Mouse (Mus musculus): Measurements from ENCODE around the gene Rom1. TPM values are rescaled to one million over a fixed set of nuclear protein-coding genes. Genes with fewer than 3 reads are reported as not detected.

Gene Rom1
- polyA plus RNA-seq, 1 experiment, result 13.5 TPM

GRCm38 (mm10) chr19:8944750-8945149 lies 15.6 kb upstream of the Rom1 start:
- 6% methylated on average over 5 of the region's 5 CpGs for WGBS
- TF ChIP-seq POLR2A (IDR thresholded peaks at IDR 0.05; ENCODE audit: control insufficient read depth, extremely low read depth, insufficient read depth, low read length, poor library complexity), result no peak
- no peak for TF ChIP-seq CTCF (IDR thresholded peaks at IDR 0.05; ENCODE audit: borderline replicate concordance, control insufficient read depth, extremely low read depth, insufficient read depth, low read length, poor library complexity)
- DNase-seq, result peak; percentile 65
- Histone ChIP-seq H3K4me3 (ENCODE audit: control insufficient read depth, insufficient read depth, low read length) (no peak overlapping the region), H3K36me3 (ENCODE audit: control insufficient read depth, insufficient read depth, low read length) (peaks cover 49% of the 10 kb centered on the region), H3K4me1 (replicated peaks; ENCODE audit: control insufficient read depth, insufficient read depth, low read length) (peaks cover 21% of the 10 kb centered on the region), H3K27ac (ENCODE audit: control insufficient read depth, insufficient read depth, low read length) (no peak overlapping the region), H3K27me3 (ENCODE audit: control insufficient read depth, insufficient read depth, low read length) (no peaks in the 10 kb centered on the region)

GRCm38 (mm10) chr19:8944062-8944461 lies 14.9 kb upstream of the Rom1 start:
- Histone ChIP-seq H3K36me3 (ENCODE audit: control insufficient read depth, insufficient read depth, low read length) (peaks cover 44% of the 10 kb centered on the region), H3K4me3 (ENCODE audit: control insufficient read depth, insufficient read depth, low read length) (peak overlapping the region; percentile 25), H3K27ac (ENCODE audit: control insufficient read depth, insufficient read depth, low read length) (peak overlapping the region; percentile 35; the same call in 1 of the 2 replicates), H3K4me1 (replicated peaks; ENCODE audit: control insufficient read depth, insufficient read depth, low read length) (peaks cover 21% of the 10 kb centered on the region), H3K27me3 (ENCODE audit: control insufficient read depth, insufficient read depth, low read length) (no peaks in the 10 kb centered on the region)
- 8% methylated on average over 5 of the region's 5 CpGs for WGBS
- TF ChIP-seq CTCF (IDR thresholded peaks at IDR 0.05; ENCODE audit: borderline replicate concordance, control insufficient read depth, extremely low read depth, insufficient read depth, low read length, poor library complexity), result no peak
- TF ChIP-seq POLR2A (IDR thresholded peaks at IDR 0.05; ENCODE audit: control insufficient read depth, extremely low read depth, insufficient read depth, low read length, poor library complexity), result no peak
- no peak for DNase-seq

DNA sequence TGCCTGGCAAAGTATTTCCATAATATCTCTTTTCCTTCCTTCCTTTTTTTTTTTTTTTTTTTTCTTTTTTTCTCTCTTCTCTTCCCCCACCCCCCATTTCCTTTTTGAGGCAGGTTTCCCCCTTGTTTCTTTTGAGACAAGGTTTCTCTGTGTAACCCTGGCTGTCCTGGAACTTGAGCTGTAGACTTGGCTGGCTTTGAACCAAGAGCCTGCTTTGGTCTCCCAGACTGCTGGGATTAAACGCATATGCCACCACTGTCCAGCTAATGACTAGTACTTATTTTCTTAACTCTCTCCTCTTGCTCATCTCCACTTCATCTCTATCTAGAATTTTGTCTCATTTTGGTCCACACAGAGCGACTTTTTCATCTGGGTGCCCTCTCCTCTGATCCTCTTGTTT lies 13.9 kb upstream of the Rom1 start:
- Histone ChIP-seq H3K27ac (ENCODE audit: control insufficient read depth, insufficient read depth, low read length) (peak overlapping the region; percentile 84), H3K4me1 (replicated peaks; ENCODE audit: control insufficient read depth, insufficient read depth, low read length) (peaks cover 21% of the 10 kb centered on the region), H3K27me3 (ENCODE audit: control insufficient read depth, insufficient read depth, low read length) (no peaks in the 10 kb centered on the region), H3K36me3 (ENCODE audit: control insufficient read depth, insufficient read depth, low read length) (peaks cover 34% of the 10 kb centered on the region), H3K4me3 (ENCODE audit: control insufficient read depth, insufficient read depth, low read length) (peak overlapping the region; percentile 72)
- 37% methylated on average over 2 of the region's 2 CpGs for WGBS
- DNase-seq, result no peak
- TF ChIP-seq CTCF (IDR thresholded peaks at IDR 0.05; ENCODE audit: borderline replicate concordance, control insufficient read depth, extremely low read depth, insufficient read depth, low read length, poor library complexity), result no peak
- TF ChIP-seq POLR2A (IDR thresholded peaks at IDR 0.05; ENCODE audit: control insufficient read depth, extremely low read depth, insufficient read depth, low read length, poor library complexity), result no peak

- peak overlapping the region; percentile 72 for H3K4me3 ChIP-seq (ENCODE audit: control insufficient read depth, insufficient read depth, low read length)
- H3K4me1 ChIP-seq (replicated peaks; ENCODE audit: control insufficient read depth, insufficient read depth, low read length), result peaks cover 21% of the 10 kb centered on the region
- under 1% methylated on average over 46 of the region's 46 CpGs for WGBS
- H3K27ac ChIP-seq (ENCODE audit: control insufficient read depth, insufficient read depth, low read length), result peak overlapping the region; percentile 84
- TF ChIP-seq POLR2A (IDR thresholded peaks at IDR 0.05; ENCODE audit: control insufficient read depth, extremely low read depth, insufficient read depth, low read length, poor library complexity) (no peak), CTCF (IDR thresholded peaks at IDR 0.05; ENCODE audit: borderline replicate concordance, control insufficient read depth, extremely low read depth, insufficient read depth, low read length, poor library complexity) (no peak)
- H3K27me3 ChIP-seq (ENCODE audit: control insufficient read depth, insufficient read depth, low read length), result no peaks in the 10 kb centered on the region
- no peak for DNase-seq
- peaks cover 28% of the 10 kb centered on the region for H3K36me3 ChIP-seq (ENCODE audit: control insufficient read depth, insufficient read depth, low read length)
These were observed 13.3 kb upstream of the Rom1 start for GRCm38 (mm10) chr19:8942276-8942964.

DNA sequence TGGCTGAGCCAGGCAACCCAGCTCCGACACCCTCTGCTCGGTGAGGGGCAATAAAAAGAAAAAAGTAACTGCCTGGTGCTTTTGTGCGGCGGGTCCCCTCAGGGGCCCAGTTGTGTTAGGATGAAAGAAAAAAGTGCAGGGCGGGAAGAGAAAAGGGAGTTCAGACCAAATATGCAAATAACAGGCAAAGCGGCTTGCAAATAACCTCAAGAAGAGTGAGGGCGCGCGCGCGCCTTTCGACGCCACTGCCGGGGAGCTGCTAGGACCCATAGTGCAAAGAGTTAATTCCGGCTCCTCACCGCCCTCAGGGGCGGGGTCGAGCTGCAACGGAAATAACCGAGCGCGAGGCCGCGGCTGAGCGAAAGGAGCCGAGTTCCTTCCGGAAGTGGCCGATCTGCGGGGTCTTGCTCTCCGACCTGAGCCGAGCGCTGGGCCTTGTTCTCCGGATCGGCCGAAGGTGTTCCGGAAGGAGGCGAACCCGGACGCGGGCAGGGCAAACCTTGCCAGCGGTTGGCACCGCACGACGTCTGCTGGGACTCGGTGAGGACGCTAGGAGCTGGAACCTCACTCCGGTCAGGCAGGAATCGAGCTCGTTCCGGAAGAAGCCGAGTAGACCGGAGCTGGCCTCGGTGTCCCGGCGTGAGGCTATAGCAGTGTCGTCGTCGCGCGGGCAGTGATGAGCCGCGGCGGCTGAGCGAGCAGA lies 12.5 kb upstream of the Rom1 start, which contains the start of gene Mta2:
Gene Mta2 (plus strand): TSS at position 361 of the 703 bp plus-strand sequence.
- under 1% methylated on average over 64 of the region's 64 CpGs for WGBS
- Histone ChIP-seq H3K27me3 (ENCODE audit: control insufficient read depth, insufficient read depth, low read length) (no peaks in the 10 kb centered on the region), H3K4me1 (replicated peaks; ENCODE audit: control insufficient read depth, insufficient read depth, low read length) (peaks cover 21% of the 10 kb centered on the region), H3K4me3 (ENCODE audit: control insufficient read depth, insufficient read depth, low read length) (peak within 1 kb of the TSS; percentile 72), H3K27ac (ENCODE audit: control insufficient read depth, insufficient read depth, low read length) (peak within 1 kb of the TSS; percentile 84), H3K36me3 (ENCODE audit: control insufficient read depth, insufficient read depth, low read length) (peaks cover 21% of the 10 kb centered on the region)
- TF ChIP-seq POLR2A (IDR thresholded peaks at IDR 0.05; ENCODE audit: control insufficient read depth, extremely low read depth, insufficient read depth, low read length, poor library complexity) (peak; percentile 79; the same call in 1 of the 2 replicates), CTCF (IDR thresholded peaks at IDR 0.05; ENCODE audit: borderline replicate concordance, control insufficient read depth, extremely low read depth, insufficient read depth, low read length, poor library complexity) (0 out of 2 replicates have a peak, but pooled peaks have one; percentile 35)
- DNase-seq, result peak; percentile 98

DNA sequence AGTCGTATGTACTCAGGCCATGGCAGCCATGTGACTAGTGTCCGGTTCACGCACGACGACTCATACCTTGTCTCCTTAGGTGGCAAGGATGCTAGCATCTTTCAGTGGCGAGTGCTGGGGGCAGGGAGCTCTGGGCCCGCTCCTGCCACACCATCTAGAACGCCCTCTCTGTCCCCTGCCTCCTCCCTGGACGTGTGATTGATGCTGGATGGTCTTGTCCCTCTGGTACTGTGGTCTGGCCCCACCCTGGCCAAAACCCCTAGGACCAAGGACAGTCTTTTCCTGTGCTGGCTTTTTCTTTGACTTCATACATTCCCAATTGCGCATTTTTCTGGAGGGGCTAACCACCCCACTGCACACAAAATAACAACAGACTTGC lies 12.0 kb upstream of the Rom1 start:
- peaks cover 21% of the 10 kb centered on the region for H3K4me1 ChIP-seq (replicated peaks; ENCODE audit: control insufficient read depth, insufficient read depth, low read length)
- peak overlapping the region; percentile 64 for H3K27ac ChIP-seq (ENCODE audit: control insufficient read depth, insufficient read depth, low read length)
- DNase-seq, result no peak
- no peaks in the 10 kb centered on the region for H3K27me3 ChIP-seq (ENCODE audit: control insufficient read depth, insufficient read depth, low read length)
- TF ChIP-seq POLR2A (IDR thresholded peaks at IDR 0.05; ENCODE audit: control insufficient read depth, extremely low read depth, insufficient read depth, low read length, poor library complexity), result no peak
- no peak for TF ChIP-seq CTCF (IDR thresholded peaks at IDR 0.05; ENCODE audit: borderline replicate concordance, control insufficient read depth, extremely low read depth, insufficient read depth, low read length, poor library complexity)
- H3K36me3 ChIP-seq (ENCODE audit: control insufficient read depth, insufficient read depth, low read length), result peaks cover 21% of the 10 kb centered on the region
- peak overlapping the region; percentile 35 for H3K4me3 ChIP-seq (ENCODE audit: control insufficient read depth, insufficient read depth, low read length)
- WGBS, result 70% methylated on average over 10 of the region's 10 CpGs
